Mouse (Mus musculus): ENCODE measurements around the gene Pnpo.

DNA sequence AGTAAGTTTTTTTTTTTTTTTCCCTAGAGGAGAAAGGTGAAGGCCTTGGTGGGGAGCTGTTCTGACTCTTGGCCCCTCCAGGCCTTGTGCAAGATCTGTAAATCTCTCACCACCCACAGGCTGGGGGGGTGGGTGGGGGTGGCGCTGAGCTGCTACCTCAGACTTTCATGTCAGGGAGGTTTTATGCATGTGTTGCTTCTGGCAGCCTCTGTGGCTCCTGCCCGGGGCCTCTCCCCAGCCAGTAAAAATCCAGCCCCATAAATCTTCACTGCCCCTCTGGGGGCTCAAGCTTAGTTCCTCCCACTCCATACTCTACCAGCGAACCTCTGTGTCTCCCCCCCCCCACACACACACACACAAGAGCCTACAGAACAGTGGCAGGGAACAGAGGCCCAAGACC is 42.7 kb upstream of the Pnpo start:
- TF ChIP-seq POLR2A (IDR thresholded peaks at IDR 0.05; ENCODE audit: borderline replicate concordance, control insufficient read depth, low read depth, low read length) = no peak
- TF ChIP-seq CTCF (IDR thresholded peaks at IDR 0.05; ENCODE audit: control insufficient read depth, insufficient read depth, low read length) = no peak
